Mouse (Mus musculus) granulocyte monocyte progenitor cell, adult 5-6 weeks (primary cell): ENCODE results near the gene Ube4b. TPM values are rescaled to one million over a fixed set of nuclear protein-coding genes. Genes with fewer than 3 reads are reported as not detected.
"Not testable (repeated sequence)": the region's sequence is repeated elsewhere in the genome, so short reads cannot be mapped to it uniquely, and the experiment has no call there.

Experiments
- ATAC-seq: replicated peaks from 2 replicates; pipeline ENCODE4 v1.8.0; 2016; ENCODE audit warnings: mild to moderate bottlenecking, moderate TSS enrichment, inconsistent platforms; ENCODE audit not compliant: poor library complexity, severe bottlenecking
- total RNA-seq, 2 experiments: library from RNA; stranded (forward) in 1 of 2; stranded (reverse) in 1 of 2; fragments of 200-712, 200-1000 nt in 1 of 2; fragments of >200 nt in 1 of 2; fragmentation: Nextera tagmentation in 1 of 2; gene quantifications; 2 replicates each; pipeline ENCODE4 v1.2.3; 2014 to 2017

Ube4b gene
- total RNA-seq, 2 experiments from 2014 or later, result 38.6 to 58.4 TPM

DNA sequence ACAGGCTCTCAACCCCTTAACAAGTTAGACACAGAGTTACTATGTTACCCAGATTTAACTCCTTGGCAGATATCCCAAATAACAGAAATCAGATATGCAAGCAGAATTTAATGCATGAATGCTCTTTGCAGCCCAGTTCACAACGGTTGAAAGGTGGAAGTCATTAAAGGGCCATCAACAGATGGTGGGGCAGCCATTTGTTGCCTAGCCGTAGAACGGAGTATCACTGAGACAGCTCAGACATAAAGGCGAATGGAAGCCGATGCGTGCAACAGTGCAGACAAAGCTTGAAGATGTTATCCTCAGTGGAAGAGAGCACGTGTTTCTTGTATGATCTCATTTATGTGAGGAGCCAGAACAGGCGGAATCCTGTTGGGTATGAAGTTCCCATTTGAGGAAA, 14.0 kb upstream of the Ube4b start:
- ATAC-seq, result no peak

DNA sequence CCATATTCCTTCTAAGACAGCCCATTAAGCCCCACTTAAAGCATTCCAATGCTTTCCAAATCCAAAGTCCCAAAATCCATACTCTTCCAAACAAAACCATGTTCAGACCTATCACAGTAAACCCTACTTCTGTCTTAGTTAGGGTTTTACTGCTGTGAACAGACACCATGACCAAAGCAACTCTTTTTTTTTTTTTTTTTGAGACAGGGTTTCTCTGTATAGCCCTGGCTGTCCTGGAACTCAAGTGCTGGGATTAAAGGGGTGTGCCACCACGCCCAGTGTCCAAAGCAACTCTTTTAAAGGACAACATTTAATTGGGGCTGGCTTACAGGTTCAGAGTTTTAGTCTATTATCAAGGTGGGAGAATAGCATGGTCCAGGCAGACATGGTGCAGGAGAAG, 5.3 kb upstream of the Ube4b start:
- not testable (repeated sequence) for ATAC-seq

DNA sequence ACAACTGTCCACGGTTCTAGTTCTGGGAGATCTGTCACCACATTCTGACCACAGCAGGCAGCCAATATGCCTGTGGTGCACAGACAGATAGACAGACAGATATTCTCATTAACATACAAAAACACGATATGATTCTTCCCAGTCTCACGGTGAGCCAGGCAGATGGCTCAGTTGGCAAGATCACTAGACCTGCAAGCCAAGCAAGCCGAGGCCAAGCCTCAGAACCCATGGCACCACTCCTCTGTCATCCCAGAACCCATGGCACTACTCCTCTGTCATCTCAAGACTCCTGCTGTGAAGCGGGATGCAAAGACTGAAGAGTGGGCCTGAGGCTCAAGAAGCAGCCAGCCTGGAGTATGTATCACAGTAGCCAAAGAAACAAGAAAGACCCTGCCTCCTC, 3.0 kb upstream of the Ube4b start:
- no peak for ATAC-seq

DNA sequence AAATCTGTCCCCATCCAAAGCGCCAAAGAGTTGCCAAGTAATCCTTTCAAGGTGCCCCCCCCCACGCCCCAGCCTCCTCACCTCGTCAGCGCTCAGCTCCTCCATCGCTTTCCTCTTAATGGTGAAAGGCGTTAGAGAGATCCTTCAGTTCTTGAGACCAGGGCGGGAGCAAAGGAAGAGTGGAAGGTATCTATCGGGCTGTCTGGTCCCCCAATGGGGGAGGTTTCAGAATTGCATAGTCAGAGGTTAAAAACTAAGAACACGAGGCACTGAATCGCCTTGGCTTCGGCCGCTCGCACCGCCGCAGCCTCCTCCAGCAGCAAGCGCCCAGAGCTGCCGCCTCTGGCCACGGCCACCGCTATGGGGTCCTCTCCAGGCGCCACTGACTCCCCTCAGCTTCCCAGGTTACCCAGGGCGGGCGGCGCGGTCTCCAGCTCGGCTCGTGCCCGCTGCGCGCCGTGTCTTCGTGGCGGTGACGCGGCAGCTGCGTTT, 702 bp downstream of the Ube4b start:
- peak; percentile 6 for ATAC-seq

- ATAC-seq, result no peak
Observed at GRCm38 (mm10) chr4:149424755-149425154, 1.8 kb downstream of the Ube4b start.

- ATAC-seq, result no peak
Observed at GRCm38 (mm10) chr4:149417854-149418365, 8.6 kb downstream of the Ube4b start.

DNA sequence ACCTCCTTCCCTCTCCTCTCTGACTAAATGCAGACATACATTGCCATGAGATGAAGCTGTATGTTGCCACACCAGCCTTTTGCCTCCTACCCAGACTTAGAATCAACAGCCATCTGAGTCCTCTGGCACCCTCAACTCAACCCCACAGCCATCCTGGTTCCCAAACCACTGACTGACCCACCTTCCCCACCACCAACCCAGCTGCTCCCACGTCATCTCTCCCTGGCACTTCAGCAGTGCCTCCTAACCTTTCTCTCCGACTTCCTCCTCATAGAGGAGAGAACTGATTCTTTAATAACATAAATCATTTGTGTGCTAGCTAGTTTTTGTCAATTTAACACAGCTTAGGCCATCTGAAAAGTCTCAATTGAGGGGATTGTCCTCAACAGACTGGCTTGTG, 9.6 kb downstream of the Ube4b start:
- no peak for ATAC-seq

DNA sequence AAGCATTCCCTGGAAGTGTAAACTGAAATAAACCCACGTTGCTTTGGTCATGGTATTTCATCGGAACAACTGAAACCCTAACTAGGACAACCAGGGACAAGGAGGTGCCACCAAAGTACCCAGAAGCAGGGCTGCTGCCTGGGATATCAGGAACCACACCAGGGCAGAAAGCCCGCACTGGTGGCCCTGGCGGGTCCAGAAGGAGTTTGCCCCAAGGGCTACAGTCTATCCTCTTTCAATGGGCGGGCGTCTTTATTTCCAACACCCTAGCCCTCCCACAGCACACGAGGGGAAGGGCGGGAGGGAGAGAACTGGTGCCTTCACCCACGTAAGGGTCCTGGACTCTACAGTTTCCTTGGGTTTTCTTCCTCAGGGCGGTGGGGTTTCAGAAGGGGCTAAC, 10.1 kb downstream of the Ube4b start:
- ATAC-seq, result no peak

DNA sequence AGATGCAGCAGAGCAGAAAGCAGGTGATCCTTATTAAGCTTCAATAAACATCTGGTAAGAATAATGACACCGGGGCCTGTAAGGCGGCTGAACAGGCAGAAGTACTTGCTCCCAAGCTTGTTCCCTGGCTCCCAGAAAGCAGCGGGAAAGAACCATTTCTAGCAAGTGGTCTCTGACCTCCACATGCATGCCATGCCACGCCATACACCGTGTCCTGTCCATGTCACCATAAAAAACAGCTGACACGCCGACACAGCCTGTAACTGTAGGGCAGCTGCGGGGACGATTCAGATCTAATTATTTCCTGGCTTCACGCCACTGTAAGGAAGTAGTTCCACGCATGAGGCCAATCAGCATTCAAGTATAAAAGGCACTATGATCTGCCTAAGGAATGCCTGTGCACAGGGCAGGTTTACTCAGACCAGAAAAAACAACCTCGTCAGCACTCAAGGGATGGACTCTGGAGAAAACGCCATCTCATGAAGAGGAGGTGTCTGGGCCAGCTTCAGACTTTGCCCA, 10.8 kb downstream of the Ube4b start:
- peak; percentile 46; the same call in 1 of the 2 replicates for ATAC-seq

- no peak for ATAC-seq
Observed at GRCm38 (mm10) chr4:149414259-149414658, 12.3 kb downstream of the Ube4b start.

GRCm38 (mm10) chr4:149409759-149410158, 16.8 kb downstream of the Ube4b start:
- ATAC-seq, result no peak

GRCm38 (mm10) chr4:149408331-149408730, 18.2 kb downstream of the Ube4b start:
- no peak for ATAC-seq

DNA sequence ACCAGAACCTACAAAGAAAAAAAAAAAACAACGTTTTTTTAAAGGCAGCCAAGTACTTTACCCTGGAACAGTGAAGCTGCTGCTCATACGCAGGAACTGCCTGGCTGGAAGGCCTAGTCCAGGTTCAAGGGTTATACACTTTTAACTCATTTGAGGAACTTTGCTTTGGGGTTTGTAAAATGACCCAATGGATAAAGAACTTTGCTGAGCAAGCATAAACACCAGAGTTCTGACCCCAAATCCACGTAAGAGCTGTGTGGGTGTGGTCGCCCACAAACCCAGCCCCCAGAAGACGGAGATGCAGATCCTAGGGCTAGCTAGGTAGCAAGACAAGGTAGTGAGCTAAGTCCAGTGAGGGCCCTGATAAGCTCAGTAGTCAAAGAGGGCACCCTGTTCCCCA, 19.1 kb downstream of the Ube4b start:
- ATAC-seq, result no peak

GRCm38 (mm10) chr4:149405713-149406443, 20.7 kb downstream of the Ube4b start:
- ATAC-seq, result no peak

- no peak for ATAC-seq
Observed at GRCm38 (mm10) chr4:149404640-149405465, 21.7 kb downstream of the Ube4b start.

GRCm38 (mm10) chr4:149403037-149403436, 23.5 kb downstream of the Ube4b start:
- no peak for ATAC-seq

DNA sequence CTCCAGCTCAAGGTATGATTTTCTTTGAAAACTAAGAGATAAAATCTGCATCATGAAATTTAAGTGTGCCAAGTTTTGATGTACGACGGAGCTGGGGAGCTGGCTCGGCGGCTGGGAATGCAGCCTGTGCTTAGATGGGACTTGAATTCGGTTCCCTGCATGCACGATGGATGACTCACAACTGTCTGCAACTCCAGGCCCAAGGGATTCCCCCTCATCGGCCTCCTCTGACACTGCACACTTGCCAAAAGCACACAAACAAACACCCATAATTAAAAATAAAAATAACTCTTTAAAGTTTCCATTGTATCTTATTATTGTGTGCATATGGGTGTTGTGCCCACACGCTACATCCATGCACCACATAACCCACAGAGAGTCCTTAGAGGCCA, 25.0 kb downstream of the Ube4b start:
- ATAC-seq, result no peak

DNA sequence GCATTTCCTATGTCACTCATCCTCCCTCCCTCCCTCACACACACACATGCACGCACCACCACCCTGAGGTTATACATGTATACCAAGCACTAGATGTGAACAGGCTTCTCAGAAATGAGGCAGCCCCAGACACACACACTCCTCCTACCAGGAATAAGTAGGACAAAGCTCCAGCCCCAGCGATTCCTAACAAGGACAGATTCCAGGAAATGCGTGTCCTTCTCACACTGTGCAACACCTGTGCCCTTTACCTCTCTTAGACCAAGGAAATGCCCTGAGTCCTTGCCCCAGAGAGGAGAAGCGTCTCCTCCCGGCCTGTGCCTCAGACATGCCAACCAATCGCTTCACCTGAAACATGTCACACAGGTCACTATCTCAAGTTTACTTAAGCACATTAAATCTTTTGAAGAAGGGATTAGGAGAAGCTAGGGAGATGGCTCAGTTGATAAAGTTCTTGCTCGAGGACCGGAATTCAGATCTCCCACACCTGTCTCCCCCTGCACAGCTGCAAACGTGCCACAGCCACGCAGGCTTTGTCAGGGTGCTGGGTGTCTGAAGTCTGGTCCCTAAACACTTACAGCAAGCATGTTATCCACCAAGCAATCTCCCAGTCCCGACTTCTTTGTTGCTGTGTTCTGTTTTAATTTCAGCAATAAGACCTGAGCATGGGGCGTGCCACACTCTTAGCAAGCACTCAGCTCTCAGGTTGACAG, 25.5 kb downstream of the Ube4b start:
- ATAC-seq, result no peak

GRCm38 (mm10) chr4:149399331-149399910, 27.1 kb downstream of the Ube4b start:
- ATAC-seq, result no peak

- ATAC-seq, result 0 out of 2 replicates have a peak, but pooled peaks have one; percentile 17
Observed at GRCm38 (mm10) chr4:149398181-149398735, 28.3 kb downstream of the Ube4b start.
